Mouse (Mus musculus) C2C12 (cell line): ENCODE data around the gene Mctp1. TPM values are rescaled to one million over a fixed set of nuclear protein-coding genes. Genes with fewer than 3 reads are reported as not detected.

ENCODE experiments used
- H3K27me3 ChIP-seq: one replicate; pipeline ENCODE4 v1.6.1; 2011; ENCODE audit not compliant: control insufficient read depth, insufficient read depth, insufficient read length
- H3K36me3 ChIP-seq: one replicate; pipeline ENCODE4 v1.6.1; 2011; ENCODE audit not compliant: control insufficient read depth, insufficient read depth
- H3K4me3 ChIP-seq: one replicate; pipeline ENCODE4 v1.5.1; 2011; ENCODE audit warnings: mild to moderate bottlenecking, control low read depth; ENCODE audit not compliant: poor library complexity, insufficient read depth, severe bottlenecking
- H3K79me2 ChIP-seq: one replicate; pipeline ENCODE4 v1.6.1; 2011; ENCODE audit not compliant: control insufficient read depth, insufficient read depth
- H3K79me3 ChIP-seq: one replicate; pipeline ENCODE4 v1.6.1; 2011; ENCODE audit warnings: low read depth, control low read depth
- H3ac ChIP-seq: one replicate; pipeline ENCODE3; 2011; ENCODE audit warnings: low read depth; ENCODE audit not compliant: control insufficient read depth, insufficient read length
- CEBPB ChIP-seq: IDR thresholded peaks from one replicate; pipeline ENCODE4 v1.6.1; 2011; ENCODE audit warnings: low read depth, mild to moderate bottlenecking, control low read depth, moderate library complexity
- CTCF ChIP-seq: IDR thresholded peaks from one replicate; pipeline ENCODE4 v1.5.1; 2011; ENCODE audit not compliant: control insufficient read depth, insufficient read depth, insufficient read length
- FOSL1 ChIP-seq: IDR thresholded peaks from one replicate; pipeline ENCODE4 v1.8.0; 2011; ENCODE audit warnings: mild to moderate bottlenecking, low read length; ENCODE audit not compliant: poor library complexity, insufficient read depth, severe bottlenecking
- MAX ChIP-seq: IDR thresholded peaks from one replicate; pipeline ENCODE4 v1.6.1; 2011; ENCODE audit warnings: mild to moderate bottlenecking, control low read depth
- MYOD1 ChIP-seq: IDR thresholded peaks from one replicate; pipeline ENCODE4 v1.6.1; 2011; ENCODE audit warnings: low read depth; ENCODE audit not compliant: control insufficient read depth, insufficient read length
- MYOG ChIP-seq: IDR thresholded peaks from one replicate; pipeline ENCODE4 v1.6.1; 2011; ENCODE audit not compliant: control insufficient read depth, insufficient read length; ENCODE audit errors: extremely low read depth
- USF1 ChIP-seq: IDR thresholded peaks from one replicate; pipeline ENCODE4 v1.6.1; 2011; ENCODE audit warnings: low read depth, mild to moderate bottlenecking, control low read depth, moderate library complexity
- polyA plus RNA-seq: library from polyadenylated mRNA; unstranded; fragments of >200 nt; fragmentation: generic; extraction: Trizol; gene quantifications from one replicate; pipeline ENCODE4 v1.2.1, GENCODE M21; 2012; ENCODE audit warnings: missing spikeins

Gene Mctp1
- polyA plus RNA-seq, 1 experiment: 0.36 TPM

GRCm38 (mm10) chr13:76799662-76800061 lies 415.3 kb downstream of the Mctp1 start:
- no peaks in the 10 kb centered on the region for H3K79me2 ChIP-seq
- H3K27me3 ChIP-seq: no peaks in the 10 kb centered on the region
- no peak overlapping the region for H3K4me3 ChIP-seq
- no peaks in the 10 kb centered on the region for H3K79me3 ChIP-seq
- no peak overlapping the region for H3ac ChIP-seq
- no peak for TF ChIP-seq FOSL1
- H3K36me3 ChIP-seq: no peaks in the 10 kb centered on the region

DNA sequence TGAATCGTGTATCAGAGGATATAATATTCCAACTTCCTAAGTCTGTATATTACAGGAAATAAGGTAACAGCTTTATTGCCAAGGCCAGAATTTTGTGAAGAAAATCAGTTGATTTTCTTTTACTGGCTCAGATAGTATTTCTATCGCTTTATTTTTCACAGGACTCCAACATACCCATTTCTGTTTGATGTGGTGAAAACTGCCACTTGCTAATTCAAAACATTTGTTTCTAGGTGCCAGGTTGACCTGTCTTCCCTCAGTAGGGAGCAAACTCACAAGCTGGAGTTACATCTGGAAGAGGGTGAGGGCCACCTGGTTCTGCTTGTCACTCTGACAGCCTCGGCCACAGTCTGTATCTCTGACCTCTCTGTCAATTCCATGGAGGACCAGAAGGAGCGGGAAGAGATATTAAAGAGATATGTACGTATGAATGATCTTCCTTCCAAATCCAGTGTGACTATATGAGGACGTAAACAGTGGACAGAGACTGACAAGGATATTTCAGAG lies 416.8 kb downstream of the Mctp1 start:
- H3K79me3 ChIP-seq: no peaks in the 10 kb centered on the region
- no peaks in the 10 kb centered on the region for H3K36me3 ChIP-seq
- no peaks in the 10 kb centered on the region for H3K79me2 ChIP-seq
- no peak overlapping the region for H3K4me3 ChIP-seq
- TF ChIP-seq CEBPB: no peak
- no peak for TF ChIP-seq MYOG
- TF ChIP-seq CTCF: no peak
- TF ChIP-seq MYOD1: no peak
- no peak for TF ChIP-seq USF1
- no peak for TF ChIP-seq FOSL1
- TF ChIP-seq MAX: no peak
- H3ac ChIP-seq: no peak overlapping the region
- H3K27me3 ChIP-seq: no peaks in the 10 kb centered on the region

- Histone ChIP-seq H3K4me3 (no peak overlapping the region), H3K36me3 (no peaks in the 10 kb centered on the region), H3K27me3 (no peaks in the 10 kb centered on the region), H3K79me3 (no peaks in the 10 kb centered on the region), H3K79me2 (no peaks in the 10 kb centered on the region), H3ac (no peak overlapping the region)
- TF ChIP-seq MYOG (no peak), CTCF (no peak), FOSL1 (no peak), MYOD1 (no peak), CEBPB (no peak), USF1 (no peak), MAX (no peak)
Observed at GRCm38 (mm10) chr13:76802051-76802728, 417.9 kb downstream of the Mctp1 start.

DNA sequence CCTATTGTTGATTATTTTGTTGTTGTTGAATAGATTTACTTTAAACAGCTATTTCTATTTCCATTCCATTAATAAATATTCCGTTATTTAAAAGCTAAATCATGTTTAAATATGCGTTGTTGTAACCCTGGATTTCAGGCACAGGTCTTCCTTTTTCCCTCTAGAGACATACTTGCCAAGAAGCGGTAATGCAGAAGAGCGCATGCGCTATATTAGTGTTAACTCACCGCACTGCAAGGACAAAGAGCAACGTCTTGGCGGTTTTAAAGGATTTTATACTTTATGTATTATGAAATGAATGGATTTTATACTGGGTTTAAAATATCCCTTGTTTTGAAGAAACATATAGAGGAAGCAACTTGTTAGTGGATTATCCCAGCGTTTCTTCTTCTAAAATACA lies 418.6 kb downstream of the Mctp1 start:
- Histone ChIP-seq H3K79me2 (no peaks in the 10 kb centered on the region), H3K36me3 (no peaks in the 10 kb centered on the region), H3K27me3 (no peaks in the 10 kb centered on the region), H3ac (no peak overlapping the region), H3K4me3 (no peak overlapping the region), H3K79me3 (no peaks in the 10 kb centered on the region)
- no peak for TF ChIP-seq FOSL1
- TF ChIP-seq MYOD1: no peak
- TF ChIP-seq USF1: no peak
- TF ChIP-seq CTCF: no peak
- no peak for TF ChIP-seq MYOG
- no peak for TF ChIP-seq MAX
- no peak for TF ChIP-seq CEBPB

- Histone ChIP-seq H3K36me3 (no peaks in the 10 kb centered on the region), H3ac (no peak overlapping the region), H3K4me3 (no peak overlapping the region), H3K27me3 (no peaks in the 10 kb centered on the region), H3K79me3 (no peaks in the 10 kb centered on the region), H3K79me2 (no peaks in the 10 kb centered on the region)
- TF ChIP-seq MYOD1: no peak
- TF ChIP-seq CEBPB: no peak
- no peak for TF ChIP-seq MAX
- no peak for TF ChIP-seq USF1
- no peak for TF ChIP-seq MYOG
- TF ChIP-seq CTCF: no peak
- no peak for TF ChIP-seq FOSL1
Observed at GRCm38 (mm10) chr13:76803799-76804198, 419.5 kb downstream of the Mctp1 start.
